Mouse (Mus musculus): ENCODE measurements around the gene Olfr510. TPM values are rescaled to one million over a fixed set of nuclear protein-coding genes. Genes with fewer than 3 reads are reported as not detected.
"Not testable (repeated sequence)": the region's sequence is repeated elsewhere in the genome, so short reads cannot be mapped to it uniquely, and the experiment has no call there.

Olfr510 gene
- not detected in 2 replicates for polyA plus RNA-seq (2015; fragmentation: Nextera tagmentation; extraction: Ambion mirVana)

GRCm38 (mm10) chr7:108666118-108666517 is at the start of gene Olfr510:
TSS of gene Olfr510 (plus strand) at chr7:108666418.
- no peak within 1 kb of the TSS for H3K9ac ChIP-seq (ENCODE audit: low read depth, low read length)
- no peak within 1 kb of the TSS for H3K4me2 ChIP-seq (ENCODE audit: low read length)
- 96% methylated on average over 1 of the region's 1 CpGs for WGBS
- no peaks in the 10 kb centered on the region for H3K4me1 ChIP-seq (ENCODE audit: control insufficient read depth, insufficient read depth, low read depth, low read length)
- no peak within 1 kb of the TSS for H3K27ac ChIP-seq (ENCODE audit: low read depth, low read length)
- no peaks in the 10 kb centered on the region for H3K9me3 ChIP-seq (ENCODE audit: control insufficient read depth, low read length)
- H3K4me3 ChIP-seq (ENCODE audit: low read length) = no peak within 1 kb of the TSS
- H3K27me3 ChIP-seq (replicated peaks; ENCODE audit: control insufficient read depth, insufficient read depth, low read length) = no peaks in the 10 kb centered on the region
- no peak for ATAC-seq
- H3K36me3 ChIP-seq (ENCODE audit: control insufficient read depth, insufficient read depth, low read length) = no peaks in the 10 kb centered on the region

- H3K9ac ChIP-seq (ENCODE audit: low read depth, low read length); H3K4me3 ChIP-seq (ENCODE audit: low read length); H3K27me3 ChIP-seq (replicated peaks; ENCODE audit: control insufficient read depth, insufficient read depth, low read length); H3K27ac ChIP-seq (ENCODE audit: low read depth, low read length); H3K4me2 ChIP-seq (ENCODE audit: low read length); H3K4me1 ChIP-seq (ENCODE audit: control insufficient read depth, insufficient read depth, low read depth, low read length); H3K9me3 ChIP-seq (ENCODE audit: control insufficient read depth, low read length); ATAC-seq; H3K36me3 ChIP-seq (ENCODE audit: control insufficient read depth, insufficient read depth, low read length): not testable (repeated sequence)
- 65% methylated on average over 3 of the region's 3 CpGs for WGBS
These were observed 49.4 kb upstream of the Olfr510 start for GRCm38 (mm10) chr7:108616781-108617180.

GRCm38 (mm10) chr7:108621514-108621913 is 44.7 kb upstream of the Olfr510 start, which contains the start of gene Olfr507:
TSS of gene Olfr507 (plus strand) at chr7:108621814.
- H3K27me3 ChIP-seq (replicated peaks; ENCODE audit: control insufficient read depth, insufficient read depth, low read length) = no peaks in the 10 kb centered on the region
- H3K36me3 ChIP-seq (ENCODE audit: control insufficient read depth, insufficient read depth, low read length) = no peaks in the 10 kb centered on the region
- H3K4me1 ChIP-seq (ENCODE audit: control insufficient read depth, insufficient read depth, low read depth, low read length) = no peaks in the 10 kb centered on the region
- H3K27ac ChIP-seq (ENCODE audit: low read depth, low read length) = no peak within 1 kb of the TSS
- no peak for ATAC-seq
- no peak within 1 kb of the TSS for H3K4me3 ChIP-seq (ENCODE audit: low read length)
- no peak within 1 kb of the TSS for H3K4me2 ChIP-seq (ENCODE audit: low read length)
- WGBS = 80% methylated on average over 2 of the region's 2 CpGs
- no peak within 1 kb of the TSS for H3K9ac ChIP-seq (ENCODE audit: low read depth, low read length)
- no peaks in the 10 kb centered on the region for H3K9me3 ChIP-seq (ENCODE audit: control insufficient read depth, low read length)

GRCm38 (mm10) chr7:108629694-108630093 is 36.5 kb upstream of the Olfr510 start, which contains the start of gene Olfr508:
TSS of gene Olfr508 (plus strand) at chr7:108629994.
- H3K27ac ChIP-seq (ENCODE audit: low read depth, low read length) = no peak within 1 kb of the TSS
- H3K9me3 ChIP-seq (ENCODE audit: control insufficient read depth, low read length) = no peaks in the 10 kb centered on the region
- no peak for ATAC-seq
- no peaks in the 10 kb centered on the region for H3K27me3 ChIP-seq (replicated peaks; ENCODE audit: control insufficient read depth, insufficient read depth, low read length)
- H3K4me1 ChIP-seq (ENCODE audit: control insufficient read depth, insufficient read depth, low read depth, low read length) = no peaks in the 10 kb centered on the region
- H3K4me2 ChIP-seq (ENCODE audit: low read length) = no peak within 1 kb of the TSS
- 89% methylated on average over 3 of the region's 3 CpGs for WGBS
- H3K4me3 ChIP-seq (ENCODE audit: low read length) = no peak within 1 kb of the TSS
- no peaks in the 10 kb centered on the region for H3K36me3 ChIP-seq (ENCODE audit: control insufficient read depth, insufficient read depth, low read length)
- H3K9ac ChIP-seq (ENCODE audit: low read depth, low read length) = no peak within 1 kb of the TSS

- no peaks in the 10 kb centered on the region for H3K4me1 ChIP-seq (ENCODE audit: control insufficient read depth, insufficient read depth, low read depth, low read length)
- ATAC-seq = no peak
- H3K27ac ChIP-seq (ENCODE audit: low read depth, low read length) = no peak within 1 kb of the TSS
- H3K36me3 ChIP-seq (ENCODE audit: control insufficient read depth, insufficient read depth, low read length) = no peaks in the 10 kb centered on the region
- H3K9me3 ChIP-seq (ENCODE audit: control insufficient read depth, low read length) = no peaks in the 10 kb centered on the region
- H3K9ac ChIP-seq (ENCODE audit: low read depth, low read length) = no peak within 1 kb of the TSS
- H3K27me3 ChIP-seq (replicated peaks; ENCODE audit: control insufficient read depth, insufficient read depth, low read length) = no peaks in the 10 kb centered on the region
- H3K4me3 ChIP-seq (ENCODE audit: low read length) = no peak within 1 kb of the TSS
- no peak within 1 kb of the TSS for H3K4me2 ChIP-seq (ENCODE audit: low read length)
These were observed 14.4 kb upstream of the Olfr510 start, which contains the start of gene Olfr509 for GRCm38 (mm10) chr7:108651806-108652205. TSS of gene Olfr509 (minus strand) at chr7:108651906.

GRCm38 (mm10) chr7:108662419-108662818 is 3.8 kb upstream of the Olfr510 start:
- no peaks in the 10 kb centered on the region for H3K27me3 ChIP-seq (replicated peaks; ENCODE audit: control insufficient read depth, insufficient read depth, low read length)
- no peaks in the 10 kb centered on the region for H3K4me1 ChIP-seq (ENCODE audit: control insufficient read depth, insufficient read depth, low read depth, low read length)
- ATAC-seq = no peak
- no peak overlapping the region for H3K27ac ChIP-seq (ENCODE audit: low read depth, low read length)
- H3K4me3 ChIP-seq (ENCODE audit: low read length) = no peak overlapping the region
- WGBS = 92% methylated on average over 3 of the region's 3 CpGs
- H3K36me3 ChIP-seq (ENCODE audit: control insufficient read depth, insufficient read depth, low read length) = no peaks in the 10 kb centered on the region
- H3K4me2 ChIP-seq (ENCODE audit: low read length) = no peak overlapping the region
- H3K9ac ChIP-seq (ENCODE audit: low read depth, low read length) = no peak overlapping the region
- H3K9me3 ChIP-seq (ENCODE audit: control insufficient read depth, low read length) = no peaks in the 10 kb centered on the region

- H3K9me3 ChIP-seq (ENCODE audit: control insufficient read depth, low read length) = no peaks in the 10 kb centered on the region
- no peak overlapping the region for H3K27ac ChIP-seq (ENCODE audit: low read depth, low read length)
- WGBS = 83% methylated on average over 1 of the region's 1 CpGs
- H3K9ac ChIP-seq (ENCODE audit: low read depth, low read length) = no peak overlapping the region
- H3K36me3 ChIP-seq (ENCODE audit: control insufficient read depth, insufficient read depth, low read length) = no peaks in the 10 kb centered on the region
- no peaks in the 10 kb centered on the region for H3K27me3 ChIP-seq (replicated peaks; ENCODE audit: control insufficient read depth, insufficient read depth, low read length)
- ATAC-seq = no peak
- no peak overlapping the region for H3K4me2 ChIP-seq (ENCODE audit: low read length)
- H3K4me3 ChIP-seq (ENCODE audit: low read length) = no peak overlapping the region
- H3K4me1 ChIP-seq (ENCODE audit: control insufficient read depth, insufficient read depth, low read depth, low read length) = no peaks in the 10 kb centered on the region
These were observed 4.8 kb downstream of the Olfr510 start for GRCm38 (mm10) chr7:108671058-108671457.

- Histone ChIP-seq H3K4me2 (ENCODE audit: low read length) (no peak overlapping the region), H3K36me3 (ENCODE audit: control insufficient read depth, insufficient read depth, low read length) (no peaks in the 10 kb centered on the region), H3K9me3 (ENCODE audit: control insufficient read depth, low read length) (no peaks in the 10 kb centered on the region), H3K27me3 (replicated peaks; ENCODE audit: control insufficient read depth, insufficient read depth, low read length) (no peaks in the 10 kb centered on the region), H3K27ac (ENCODE audit: low read depth, low read length) (no peak overlapping the region), H3K9ac (ENCODE audit: low read depth, low read length) (no peak overlapping the region), H3K4me1 (ENCODE audit: control insufficient read depth, insufficient read depth, low read depth, low read length) (no peaks in the 10 kb centered on the region), H3K4me3 (ENCODE audit: low read length) (no peak overlapping the region)
- no peak for ATAC-seq
- 81% methylated on average over 4 of the region's 4 CpGs for WGBS
These were observed 12.7 kb downstream of the Olfr510 start for GRCm38 (mm10) chr7:108678886-108679285.

GRCm38 (mm10) chr7:108713020-108713419 is 46.8 kb downstream of the Olfr510 start, which contains the start of gene Olfr512:
TSS of gene Olfr512 (plus strand) at chr7:108713320.
- no peak for ATAC-seq

More at GRCm38 (mm10) chr7:108713020-108713419, 46.8 kb downstream of the Olfr510 start, which contains the start of gene Olfr512:
- no peak within 1 kb of the TSS for H3K4me3 ChIP-seq (ENCODE audit: low read length)
- no peak within 1 kb of the TSS for H3K9ac ChIP-seq (ENCODE audit: low read depth, low read length)
- no peaks in the 10 kb centered on the region for H3K36me3 ChIP-seq (ENCODE audit: control insufficient read depth, insufficient read depth, low read length)
- no peak within 1 kb of the TSS for H3K27ac ChIP-seq (ENCODE audit: low read depth, low read length)
- no peaks in the 10 kb centered on the region for H3K27me3 ChIP-seq (replicated peaks; ENCODE audit: control insufficient read depth, insufficient read depth, low read length)
- no peak within 1 kb of the TSS for H3K4me2 ChIP-seq (ENCODE audit: low read length)
- no peaks in the 10 kb centered on the region for H3K9me3 ChIP-seq (ENCODE audit: control insufficient read depth, low read length)
- H3K4me1 ChIP-seq (ENCODE audit: control insufficient read depth, insufficient read depth, low read depth, low read length) = no peaks in the 10 kb centered on the region

Measured in hindbrain, embryonic 16.5 days (tissue).